Mouse (Mus musculus) CH12.LX (cell line): ENCODE measurements at regions not wholly inside any gene's neighbourhood (a gene's known extent, or its start where the extent isn't known, plus 50 kb on each side); places are given as distances from the start of the nearest gene placed in this dataset.

Experiments
- DNase-seq: peaks from one replicate; pipeline ENCODE4 v3.0.0-alpha.2; 2013; ENCODE audit errors: extremely low read depth
- H3K27ac ChIP-seq: 2 replicates; pipeline ENCODE4 v1.5.1; 2012; ENCODE audit warnings: low read depth, mild to moderate bottlenecking, control low read depth, moderate library complexity; ENCODE audit not compliant: insufficient read depth
- H3K27me3 ChIP-seq: replicated peaks from 2 replicates; pipeline ENCODE3; 2012; ENCODE audit warnings: inconsistent platforms
- H3K36me3 ChIP-seq, 2 experiments: replicated peaks in 1 of 2; 2 replicates each; pipeline versions ENCODE3 to v1.6.1; 2012; ENCODE audit warnings: inconsistent platforms in 1 of 2, low read length in 1 of 2, mild to moderate bottlenecking in 1 of 2, mixed read lengths in 1 of 2, moderate library complexity in 1 of 2; ENCODE audit not compliant: control insufficient read depth in 1 of 2, insufficient read depth in 1 of 2
- H3K4me1 ChIP-seq, 2 experiments: 2 replicates each; pipeline ENCODE4 v1.6.1; 2012; ENCODE audit warnings: inconsistent platforms in 1 of 2, moderate library complexity in 1 of 2; ENCODE audit not compliant: insufficient read depth in 2 of 2, control insufficient read depth in 1 of 2
- H3K4me2 ChIP-seq: 2 replicates; pipeline ENCODE4 v1.6.1; 2012; ENCODE audit warnings: low read depth, mild to moderate bottlenecking, control low read depth; ENCODE audit not compliant: poor library complexity, insufficient read depth, severe bottlenecking
- H3K4me3 ChIP-seq, 3 experiments: fragments of 150-350 bp in 1 of 3; sonication (generic) in 1 of 3; replicated peaks in 1 of 3; 2 replicates each; pipeline versions ENCODE3 to v1.5.1; 2011 to 2012; ENCODE audit warnings: low read depth in 2 of 3, low read length in 2 of 3, mild to moderate bottlenecking in 2 of 3, moderate library complexity in 2 of 3, control low read depth in 1 of 3, improper control_type of control experiment in 1 of 3, inconsistent platforms in 1 of 3, mixed read lengths in 1 of 3; ENCODE audit not compliant: poor library complexity in 1 of 3
- H3K79me2 ChIP-seq: replicated peaks from 2 replicates; pipeline ENCODE4 v1.6.1; 2012; ENCODE audit warnings: mild to moderate bottlenecking, moderate library complexity; ENCODE audit not compliant: control insufficient read depth, poor library complexity, insufficient read depth, severe bottlenecking; ENCODE audit errors: extremely low read depth
- H3K9ac ChIP-seq: 2 replicates; pipeline ENCODE4 v1.6.1; 2012; ENCODE audit warnings: low read depth, mild to moderate bottlenecking, control low read depth, moderate library complexity; ENCODE audit not compliant: insufficient read depth
- H3K9me3 ChIP-seq: replicated peaks from 2 replicates; pipeline ENCODE3; 2012; ENCODE audit warnings: low read length, inconsistent platforms, mixed read lengths
- CHD2 ChIP-seq: IDR thresholded peaks from 2 replicates; pipeline ENCODE4 v1.6.1; 2011; ENCODE audit warnings: low read length, improper control_type of control experiment
- ETS1 ChIP-seq: conservative IDR thresholded peaks from 2 replicates; pipeline ENCODE4 v1.6.1; 2012; ENCODE audit warnings: low read depth, mild to moderate bottlenecking, inconsistent platforms, low read length, improper control_type of control experiment, moderate library complexity
- GABPA ChIP-seq: IDR thresholded peaks from 2 replicates; pipeline ENCODE4 v1.6.1; 2012; ENCODE audit warnings: low read depth, low read length, improper control_type of control experiment, inconsistent platforms; ENCODE audit not compliant: insufficient replicate concordance
- HCFC1 ChIP-seq: IDR thresholded peaks from 2 replicates; pipeline ENCODE4 v1.6.1; 2012; ENCODE audit warnings: low read depth, mild to moderate bottlenecking, inconsistent platforms, low read length, improper control_type of control experiment
- IRF4 ChIP-seq: IDR thresholded peaks from 2 replicates; pipeline ENCODE4 v1.6.1; 2014; ENCODE audit warnings: low read depth, mild to moderate bottlenecking, inconsistent platforms, low read length, improper control_type of control experiment
- JUN ChIP-seq: IDR thresholded peaks from 2 replicates; pipeline ENCODE4 v1.6.1; 2011; ENCODE audit warnings: low read depth, mild to moderate bottlenecking, low read length, improper control_type of control experiment, moderate library complexity; ENCODE audit not compliant: insufficient read depth
- NELFE ChIP-seq: IDR thresholded peaks from 2 replicates; pipeline ENCODE4 v1.6.1; 2011; ENCODE audit warnings: low read depth, low read length, improper control_type of control experiment
- ZMIZ1 ChIP-seq: IDR thresholded peaks from 2 replicates; pipeline ENCODE4 v1.6.1; 2012; ENCODE audit warnings: low read depth, mild to moderate bottlenecking, inconsistent platforms, low read length, improper control_type of control experiment
- dilution Hi-C: fragments of 300-500 bp; cut with MboI; formaldehyde crosslinking; loops from 2 replicates; pipeline ENCODE4 v1.14.3; 2020; ENCODE audit warnings: low sequenced_read_pairs; ENCODE audit not compliant: extremely low pct_unique_long_range_greater_than_20kb, extremely low pct_ligation_motif_present
- in situ Hi-C: fragments of 300-500 bp; cut with MboI; formaldehyde crosslinking; loops from 3 replicates; pipeline ENCODE4 v1.14.3; 2019; ENCODE audit warnings: low sequenced_read_pairs, low pct_ligation_motif_present, low pct_unique_long_range_greater_than_20kb, mixed read lengths

DNA sequence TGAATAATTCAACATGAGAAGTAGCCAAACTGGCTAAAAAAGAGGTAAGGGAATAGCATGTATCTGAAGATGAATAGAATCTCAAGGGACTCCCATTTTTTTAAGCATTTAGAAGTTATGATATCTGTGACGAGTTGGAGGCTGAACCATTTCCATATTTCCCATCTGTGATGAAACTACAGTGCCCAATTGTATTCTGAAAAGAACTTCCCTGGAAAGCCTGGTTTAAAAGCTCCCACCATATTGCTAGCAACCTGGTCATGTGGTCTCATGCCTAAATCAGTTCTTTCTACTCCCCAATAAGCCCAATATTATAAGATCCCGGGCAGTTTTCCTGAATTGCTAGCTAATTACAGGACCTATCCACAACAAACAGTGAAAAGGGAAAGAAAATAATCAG is 645.6 kb upstream of the Mms22l start:
- TF ChIP-seq GABPA (no peak), HCFC1 (no peak), IRF4 (no peak), NELFE (no peak), JUN (no peak)
- no peak for DNase-seq

GRCm38 (mm10) chr4:23862437-23862836 is 633.8 kb upstream of the Mms22l start:
- no peak overlapping the region for H3K4me3 ChIP-seq
- dilution Hi-C loops (no loop called here), in situ Hi-C loops (no loop called here)
- no peaks in the 10 kb centered on the region for H3K27me3 ChIP-seq
- H3K4me2 ChIP-seq = no peak overlapping the region
- H3K9ac ChIP-seq = no peak overlapping the region
- no peak for DNase-seq
- TF ChIP-seq ZMIZ1 = no peak
- TF ChIP-seq, all 38 proteins: peak for 0
- Histone ChIP-seq H3K36me3 (no peaks in the 10 kb centered on the region), H3K27ac (no peak overlapping the region), H3K79me2 (no peaks in the 10 kb centered on the region), H3K9me3 (no peaks in the 10 kb centered on the region), H3K4me1 (no peaks in the 10 kb centered on the region)

More for the DNA sequence above, 645.6 kb upstream of the Mms22l start:
- Histone ChIP-seq H3K4me1 (no peaks in the 10 kb centered on the region), H3K9me3 (peaks cover 5% of the 10 kb centered on the region), H3K4me2 (no peak overlapping the region), H3K9ac (no peak overlapping the region), H3K36me3 (no peaks in the 10 kb centered on the region), H3K79me2 (no peaks in the 10 kb centered on the region), H3K27ac (no peak overlapping the region), H3K4me3 (no peak overlapping the region), H3K27me3 (no peaks in the 10 kb centered on the region)
- in situ Hi-C loops = no loop called here
- dilution Hi-C loops = no loop called here

DNA sequence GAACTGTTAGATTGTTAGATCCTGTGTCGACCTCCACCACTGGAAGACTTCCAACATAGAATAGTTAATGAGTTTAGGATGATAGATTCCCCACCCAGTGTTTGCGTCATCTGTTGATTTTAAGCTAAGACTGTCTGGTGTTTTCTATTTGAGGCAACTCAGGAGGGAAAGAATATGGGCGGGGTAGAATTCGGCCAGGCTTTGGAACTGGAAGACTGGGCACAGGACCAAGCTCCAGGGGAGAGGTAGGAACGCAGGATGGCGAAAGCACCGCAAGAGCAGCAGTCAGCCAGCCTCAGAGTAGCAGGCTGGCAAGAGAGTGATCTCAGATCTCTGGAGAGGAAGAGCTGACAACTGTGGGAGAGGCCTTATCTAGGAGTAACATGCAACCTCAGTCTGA is 616.2 kb upstream of the Mms22l start:
- H3K27ac ChIP-seq = no peak overlapping the region
- no peaks in the 10 kb centered on the region for H3K79me2 ChIP-seq
- dilution Hi-C loops = no loop called here
- no peak for DNase-seq
- H3K36me3 ChIP-seq = no peaks in the 10 kb centered on the region
- no peaks in the 10 kb centered on the region for H3K27me3 ChIP-seq
- no peak overlapping the region for H3K4me2 ChIP-seq
- no peak overlapping the region for H3K4me3 ChIP-seq
- H3K4me1 ChIP-seq = peaks cover 0 to 5% of the 10 kb centered on the region in 2 experiments; a peak in 1 of 4 replicates
- H3K9me3 ChIP-seq = no peaks in the 10 kb centered on the region
- in situ Hi-C loops = no loop called here
- TF ChIP-seq ZMIZ1 = no peak
- no peak for TF ChIP-seq CHD2
- TF ChIP-seq ETS1 = no peak
- H3K9ac ChIP-seq = no peak overlapping the region
